Mouse (Mus musculus) C2C12 (cell line): ENCODE measurements around the gene Cib3.

Experiments used
- CTCF ChIP-seq: IDR thresholded peaks from one replicate; pipeline ENCODE4 v1.5.1; 2011; ENCODE audit not compliant: control insufficient read depth, insufficient read depth, insufficient read length
- FOSL1 ChIP-seq: IDR thresholded peaks from one replicate; pipeline ENCODE4 v1.8.0; 2011; ENCODE audit warnings: mild to moderate bottlenecking, low read length; ENCODE audit not compliant: poor library complexity, insufficient read depth, severe bottlenecking

DNA sequence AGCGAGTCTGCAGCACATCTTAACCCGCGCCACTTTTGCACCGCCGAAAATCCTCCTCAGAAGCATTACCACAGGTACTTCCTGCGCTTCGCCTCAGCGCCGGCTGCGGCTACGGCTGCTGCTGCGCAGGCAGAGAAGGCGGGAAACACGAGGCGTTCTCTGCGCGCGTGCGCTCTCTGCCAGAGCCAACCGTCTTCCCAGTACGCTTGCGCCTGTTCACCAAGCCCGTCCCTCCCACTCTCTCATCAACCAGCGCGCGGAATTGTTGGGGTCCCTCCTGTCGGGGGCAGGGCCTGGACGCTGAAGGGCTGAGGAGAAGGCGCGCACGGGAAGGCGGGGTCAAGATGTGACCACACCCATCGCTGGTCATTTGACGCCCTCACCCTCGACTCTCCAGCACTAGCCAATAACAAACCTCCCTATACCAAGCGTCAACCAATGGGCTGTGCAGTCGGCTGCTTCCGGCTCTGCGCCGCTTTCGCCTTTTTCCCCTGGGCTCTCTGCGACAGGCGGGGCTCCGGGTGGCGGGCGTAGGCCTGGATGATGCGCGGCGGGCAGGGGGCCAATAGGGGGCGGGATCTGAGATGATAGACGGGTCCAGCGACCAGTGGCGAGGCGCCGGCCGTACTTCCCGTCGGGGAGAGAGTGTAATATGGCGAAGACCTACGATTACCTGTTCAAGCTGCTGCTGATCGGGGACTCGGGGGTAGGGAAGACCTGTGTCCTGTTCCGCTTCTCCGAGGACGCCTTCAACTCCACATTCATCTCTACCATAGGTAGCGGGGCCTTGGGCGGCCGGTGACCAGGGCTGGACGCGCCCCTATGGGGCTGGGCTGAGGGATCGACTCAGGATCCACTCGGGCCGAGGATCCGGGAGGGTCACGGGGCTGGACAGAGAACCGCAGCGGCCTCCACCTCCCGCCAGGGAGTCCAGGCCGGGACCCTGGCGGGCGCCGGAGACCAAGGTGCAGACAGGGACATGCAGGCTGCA lies 51.6 kb downstream of the Cib3 start, which contains the start of gene Rab8a:
- TF ChIP-seq CTCF = no peak
- no peak for TF ChIP-seq FOSL1
